Mouse (Mus musculus): Measurements from ENCODE around the gene Adat2. TPM values are rescaled to one million over a fixed set of nuclear protein-coding genes. Genes with fewer than 3 reads are reported as not detected.

Gene Adat2
- polyA plus RNA-seq, 1 experiment from 2014 or later, result 6.0 TPM

Other genes with a start within 250 kb of the Adat2 start
- 18.0 and 19.3 TPM in 2 replicates for gene Phactr2, start 78.5 kb upstream of the Adat2 start, polyA plus RNA-seq (2014; fragmentation: Nextera tagmentation; extraction: Ambion mirVana)
- gene Fuca2, start 53.4 kb upstream of the Adat2 start, polyA plus RNA-seq (2014; fragmentation: Nextera tagmentation; extraction: Ambion mirVana), result 85.0 and 90.9 TPM in 2 replicates
- 21.1 and 26.1 TPM in 2 replicates for gene Pex3, start 248 bp downstream of the Adat2 start, polyA plus RNA-seq (2014; fragmentation: Nextera tagmentation; extraction: Ambion mirVana)

All from liver, embryonic 11.5 days (tissue).